Comparison of ENCODE assay signal across 8 mouse cellular contexts in genomic region chr14:13960079-13960478, GRCm38 (mm10). TPM values are rescaled to one million over a fixed set of nuclear protein-coding genes. Genes with fewer than 3 reads are reported as not detected.
A peak's percentile ranks its signal among the peaks of the same experiment; 100 is the strongest.
DNase-seq lines count a peak whose midpoint lies in the region; ATAC-seq and TF ChIP-seq lines count a peak whose summit lies in the region.

No protein-coding gene starts in this region.

- H3K4me3 ChIP-seq in CH12.LX (replicated peaks in 1 of 3; ENCODE audit: low read depth in 2 of 3, low read length in 2 of 3, poor library complexity in 1 of 3), result peak overlapping the region; percentile 73 to 90 (median 85)
- H3K4me3 ChIP-seq in embryonic facial prominence, embryonic 10.5 days, result peak overlapping the region; percentile 94
- peak overlapping the region; percentile 77 for H3K4me3 ChIP-seq in limb, embryonic 11.5 days (ENCODE audit: low read depth, low read length)
- H3K4me3 ChIP-seq in midbrain, embryonic 10.5 days, result peak overlapping the region; percentile 92
- peak overlapping the region; percentile 76 for H3K4me3 ChIP-seq in stomach, embryonic 14.5 days (ENCODE audit: low read depth, low read length)

- no peaks in the 10 kb centered on the region for H3K27me3 ChIP-seq in CH12.LX (replicated peaks)
- no peaks in the 10 kb centered on the region for H3K27me3 ChIP-seq in embryonic facial prominence, embryonic 10.5 days (replicated peaks; ENCODE audit: low read depth, poor library complexity, severe bottlenecking)
- H3K27me3 ChIP-seq in limb, embryonic 11.5 days (ENCODE audit: control insufficient read depth, insufficient read depth, low read length), result no peaks in the 10 kb centered on the region
- no peaks in the 10 kb centered on the region for H3K27me3 ChIP-seq in midbrain, embryonic 10.5 days (ENCODE audit: low read depth, poor library complexity, severe bottlenecking)
- H3K27me3 ChIP-seq in stomach, embryonic 14.5 days (ENCODE audit: control insufficient read depth, insufficient read depth, low read length), result no peaks in the 10 kb centered on the region

- peak; percentile 54 for DNase-seq in CH12.LX (ENCODE audit: extremely low read depth)
- DNase-seq in ZHBTc4 (ENCODE audit: low read depth, low spot score), result peak; percentile 44
- DNase-seq in embryonic facial prominence, embryonic 10.5 days (ENCODE audit: low spot score), result peak; percentile 72
- DNase-seq in heart, postnatal 4 days, result peak; percentile 29
- peak; percentile 69 for DNase-seq in limb, embryonic 11.5 days (ENCODE audit: low spot score)
- DNase-seq in midbrain, embryonic 10.5 days (ENCODE audit: low spot score), result peak; percentile 44
- DNase-seq in urinary bladder, postnatal 10 days (ENCODE audit: low spot score), result no peak

- in situ Hi-C loops in CH12.LX (cut with MboI; ENCODE audit: low pct_ligation_motif_present, low pct_unique_long_range_greater_than_20kb, low sequenced_read_pairs), result no loop called here

- peak overlapping the region; percentile 84 for H3K4me2 ChIP-seq in CH12.LX (ENCODE audit: insufficient read depth, low read depth, poor library complexity, severe bottlenecking)
- peak overlapping the region; percentile 40 for H3K4me2 ChIP-seq in limb, embryonic 11.5 days (ENCODE audit: low read depth, severe bottlenecking)
- peak overlapping the region; percentile 59 for H3K4me2 ChIP-seq in stomach, embryonic 14.5 days (replicated peaks; ENCODE audit: low read depth, low read length)

- peaks cover 33% of the 10 kb centered on the region for H3K79me2 ChIP-seq in CH12.LX (replicated peaks; ENCODE audit: control insufficient read depth, extremely low read depth, insufficient read depth, poor library complexity, severe bottlenecking)

- H3K27ac ChIP-seq in CH12.LX (ENCODE audit: insufficient read depth, low read depth), result no peak overlapping the region
- H3K27ac ChIP-seq in embryonic facial prominence, embryonic 10.5 days (replicated peaks), result peak overlapping the region; percentile 100
- no peak overlapping the region for H3K27ac ChIP-seq in limb, embryonic 11.5 days (replicated peaks; ENCODE audit: low read depth, low read length)
- H3K27ac ChIP-seq in midbrain, embryonic 10.5 days (replicated peaks), result peak overlapping the region; percentile 100
- H3K27ac ChIP-seq in stomach, embryonic 14.5 days (ENCODE audit: low read length), result peak overlapping the region; percentile 93; the same call in 1 of the 2 replicates

- no peaks in the 10 kb centered on the region for H3K9me3 ChIP-seq in CH12.LX (replicated peaks; ENCODE audit: low read length)
- H3K9me3 ChIP-seq in embryonic facial prominence, embryonic 10.5 days, result no peaks in the 10 kb centered on the region
- no peaks in the 10 kb centered on the region for H3K9me3 ChIP-seq in limb, embryonic 11.5 days (ENCODE audit: control insufficient read depth, low read length)
- 0 out of 2 replicates have a peak, but pooled peaks cover 3% of the 10 kb centered on the region for H3K9me3 ChIP-seq in midbrain, embryonic 10.5 days (replicated peaks)
- H3K9me3 ChIP-seq in stomach, embryonic 14.5 days (ENCODE audit: control insufficient read depth, low read depth, low read length), result no peaks in the 10 kb centered on the region

- no peak for TF ChIP-seq POLR2A in CH12.LX (IDR thresholded peaks at IDR 0.05; ENCODE audit: low read depth, low read length)

- H3K4me1 ChIP-seq in CH12.LX (ENCODE audit: control insufficient read depth in 1 of 2, insufficient read depth in 2 of 2), result peaks cover 3 to 22% of the 10 kb centered on the region in 2 experiments; a peak in 3 of 4 replicates
- H3K4me1 ChIP-seq in embryonic facial prominence, embryonic 10.5 days, result peaks cover 25% of the 10 kb centered on the region
- H3K4me1 ChIP-seq in limb, embryonic 11.5 days (ENCODE audit: control insufficient read depth, insufficient read depth, low read length), result no peaks in the 10 kb centered on the region
- peaks cover 21% of the 10 kb centered on the region for H3K4me1 ChIP-seq in midbrain, embryonic 10.5 days
- peaks cover 6% of the 10 kb centered on the region for H3K4me1 ChIP-seq in stomach, embryonic 14.5 days (ENCODE audit: control insufficient read depth, insufficient read depth, low read length)

- 0 out of 2 replicates have a peak, but pooled peaks have one; percentile 44 for ATAC-seq in limb, embryonic 11.5 days (ENCODE audit: insufficient number of reproducible peaks, low FRiP score, low TSS enrichment, low read depth)
- no peak for ATAC-seq in stomach, embryonic 14.5 days (ENCODE audit: insufficient number of reproducible peaks, insufficient read depth, low FRiP score, low read depth)

- H3K36me3 ChIP-seq in CH12.LX (replicated peaks in 1 of 2; ENCODE audit: control insufficient read depth in 1 of 2, insufficient read depth in 1 of 2, low read length in 1 of 2), result peaks cover 8 to 28% of the 10 kb centered on the region in 2 experiments
- H3K36me3 ChIP-seq in embryonic facial prominence, embryonic 10.5 days (replicated peaks), result peaks cover 23% of the 10 kb centered on the region
- H3K36me3 ChIP-seq in limb, embryonic 11.5 days (ENCODE audit: control insufficient read depth, insufficient read depth, low read length), result no peaks in the 10 kb centered on the region
- H3K36me3 ChIP-seq in midbrain, embryonic 10.5 days, result peaks cover 24% of the 10 kb centered on the region
- peaks cover 5% of the 10 kb centered on the region for H3K36me3 ChIP-seq in stomach, embryonic 14.5 days (ENCODE audit: control insufficient read depth, insufficient read depth, low read length)

- peak overlapping the region; percentile 96 for H3K9ac ChIP-seq in CH12.LX (ENCODE audit: insufficient read depth, low read depth)
- peak overlapping the region; percentile 99 for H3K9ac ChIP-seq in limb, embryonic 11.5 days (ENCODE audit: low read length)
- peak overlapping the region; percentile 99 for H3K9ac ChIP-seq in stomach, embryonic 14.5 days (replicated peaks; ENCODE audit: low read depth, low read length)

- WGBS in embryonic facial prominence, embryonic 10.5 days, result 0% methylated on average over 9 of the region's 9 CpGs
- under 1% methylated on average over 9 of the region's 9 CpGs for WGBS in limb, embryonic 11.5 days
- 0% methylated on average over 9 of the region's 9 CpGs for WGBS in midbrain, embryonic 10.5 days
- WGBS in stomach, embryonic 14.5 days, result under 1% methylated on average over 9 of the region's 9 CpGs

- TF ChIP-seq CTCF in CH12.LX (conservative IDR thresholded peaks at IDR 0.05 in 1 of 2, IDR thresholded peaks at IDR 0.05 in 1 of 2; ENCODE audit: low read depth in 2 of 2, low read length in 2 of 2), result no peak

- dilution Hi-C loops in CH12.LX (cut with MboI; ENCODE audit: extremely low pct_ligation_motif_present, extremely low pct_unique_long_range_greater_than_20kb, low sequenced_read_pairs), result no loop called here

- no peak for TF ChIP-seq RAD21 in CH12.LX (IDR thresholded peaks at IDR 0.05; ENCODE audit: low read depth, low read length)

- no peak; the same call in 1 of the 2 replicates for TF ChIP-seq EP300 in CH12.LX (IDR thresholded peaks at IDR 0.05; ENCODE audit: low read length)

TF ChIP-seq in CH12.LX, 34 proteins besides CTCF, POLR2A, EP300 and RAD21 (continues in another document):
- no peak for TF ChIP-seq ZC3H11A (IDR thresholded peaks at IDR 0.05; ENCODE audit: low read depth, low read length)
- no peak for TF ChIP-seq BHLHE40 (IDR thresholded peaks at IDR 0.05; ENCODE audit: low read depth, low read length)
- TF ChIP-seq GABPA (IDR thresholded peaks at IDR 0.05; ENCODE audit: insufficient replicate concordance, low read depth, low read length), result no peak
- no peak for TF ChIP-seq USF2 (conservative IDR thresholded peaks at IDR 0.05; ENCODE audit: low read depth, low read length)
- TF ChIP-seq NELFE (IDR thresholded peaks at IDR 0.05; ENCODE audit: low read depth, low read length), result no peak
- no peak for TF ChIP-seq TBP (conservative IDR thresholded peaks at IDR 0.05; ENCODE audit: low read depth, low read length)
- TF ChIP-seq MAFK (IDR thresholded peaks at IDR 0.05; ENCODE audit: insufficient replicate concordance, low read length), result no peak
- 0 out of 2 replicates have a peak, but pooled peaks have one; percentile 7 for TF ChIP-seq HCFC1 (IDR thresholded peaks at IDR 0.05; ENCODE audit: low read depth, low read length)
- TF ChIP-seq ZNF384 (IDR thresholded peaks at IDR 0.05; ENCODE audit: low read depth, low read length), result no peak
- no peak for TF ChIP-seq JUND (conservative IDR thresholded peaks at IDR 0.05; ENCODE audit: low read depth, low read length)
- no peak for TF ChIP-seq MXI1 (IDR thresholded peaks at IDR 0.05; ENCODE audit: low read depth, low read length)

RNA-seq across cellular contexts. Expression of gene Atxn7, which starts 1.2 kb away (rescaled TPM):
- 2.0 and 2.3 TPM in 2 replicates for total RNA-seq in CH12.LX (2012; rRNA removed)
- total RNA-seq in CH12.LX (2014; rRNA removed), result 2.1 and 2.7 TPM in 2 replicates
- polyA plus RNA-seq in CH12.LX (2012; ENCODE audit: insufficient read length, low read depth), result 5.6 and 6.6 TPM in 2 replicates
- polyA plus RNA-seq in embryonic facial prominence, embryonic 10.5 days (2016; fragmentation: Nextera tagmentation; extraction: Ambion mirVana), result 2.9 and 3.5 TPM in 2 replicates
- total RNA-seq in heart, postnatal 4 days (2021), result 10 to 100 TPM; 17.2 to 22.8 TPM
- polyA plus RNA-seq in limb, embryonic 11.5 days (2014; fragmentation: Nextera tagmentation; extraction: Ambion mirVana), result 4.6 and 4.7 TPM in 2 replicates
- polyA plus RNA-seq in midbrain, embryonic 10.5 days (2016; fragmentation: Nextera tagmentation; extraction: Ambion mirVana), result 3.5 and 3.6 TPM in 2 replicates
- 7.2 and 8.1 TPM in 2 replicates for polyA plus RNA-seq in stomach, embryonic 14.5 days (2014; fragmentation: Nextera tagmentation; extraction: Ambion mirVana)

RNA-seq across cellular contexts. Expression of gene Thoc7, which starts 1.6 kb away (rescaled TPM):
- total RNA-seq in CH12.LX (2012; rRNA removed) (98.6 and 104 TPM in 2 replicates), CH12.LX (2014; rRNA removed) (209 and 218 TPM in 2 replicates)
- polyA plus RNA-seq in CH12.LX (2012; ENCODE audit: insufficient read length, low read depth), result 162 and 209 TPM in 2 replicates
- 231 and 236 TPM in 2 replicates for polyA plus RNA-seq in embryonic facial prominence, embryonic 10.5 days (2016; fragmentation: Nextera tagmentation; extraction: Ambion mirVana)
- total RNA-seq in heart, postnatal 4 days (2021), result 100 to 1,000 TPM; 133 to 142 TPM
- polyA plus RNA-seq in limb, embryonic 11.5 days (2014; fragmentation: Nextera tagmentation; extraction: Ambion mirVana), result 260 and 265 TPM in 2 replicates
- 231 and 235 TPM in 2 replicates for polyA plus RNA-seq in midbrain, embryonic 10.5 days (2016; fragmentation: Nextera tagmentation; extraction: Ambion mirVana)
- polyA plus RNA-seq in stomach, embryonic 14.5 days (2014; fragmentation: Nextera tagmentation; extraction: Ambion mirVana), result 193 and 195 TPM in 2 replicates

RNA-seq across cellular contexts. Expression of gene Gm281, which starts 45.8 kb away (rescaled TPM):
- total RNA-seq in CH12.LX (2012; rRNA removed) (not detected in 2 replicates), CH12.LX (2014; rRNA removed) (not detected in 2 replicates)
- polyA plus RNA-seq in CH12.LX (2012; ENCODE audit: insufficient read length, low read depth), result not detected in 2 replicates
- not detected in 2 replicates for polyA plus RNA-seq in embryonic facial prominence, embryonic 10.5 days (2016; fragmentation: Nextera tagmentation; extraction: Ambion mirVana)
- not detected for total RNA-seq in heart, postnatal 4 days (2021)
- polyA plus RNA-seq in limb, embryonic 11.5 days (2014; fragmentation: Nextera tagmentation; extraction: Ambion mirVana), result 0.06 TPM in 1 of 2 replicates, not detected in the other
- not detected in 2 replicates for polyA plus RNA-seq in midbrain, embryonic 10.5 days (2016; fragmentation: Nextera tagmentation; extraction: Ambion mirVana)
- 0.08 TPM in 1 of 2 replicates, not detected in the other for polyA plus RNA-seq in stomach, embryonic 14.5 days (2014; fragmentation: Nextera tagmentation; extraction: Ambion mirVana)

Comparison
In these comparisons a context has a peak if more than half of its experiments do, and no peak if none do; other contexts are left out.
1. H3K27ac ChIP-seq: peak in embryonic facial prominence, embryonic 10.5 days (single experiment), midbrain, embryonic 10.5 days (single experiment) and stomach, embryonic 14.5 days (single experiment); none in CH12.LX (single experiment) and limb, embryonic 11.5 days (single experiment).
2. Peak in every context shown above with its lines, with median percentiles within 50 percentile points of each other: H3K4me2 ChIP-seq, H3K4me3 ChIP-seq and H3K9ac ChIP-seq.